Mouse (Mus musculus): ENCODE measurements at regions not wholly inside any gene's neighbourhood (a gene's known extent, or its start where the extent isn't known, plus 50 kb on each side); places are given as distances from the start of the nearest gene placed in this dataset.

- no peak for ATAC-seq (ENCODE audit: poor library complexity, severe bottlenecking)
Measured at GRCm38 (mm10) chr2:61922496-61922895, 119.8 kb downstream of the Tbr1 start.

DNA sequence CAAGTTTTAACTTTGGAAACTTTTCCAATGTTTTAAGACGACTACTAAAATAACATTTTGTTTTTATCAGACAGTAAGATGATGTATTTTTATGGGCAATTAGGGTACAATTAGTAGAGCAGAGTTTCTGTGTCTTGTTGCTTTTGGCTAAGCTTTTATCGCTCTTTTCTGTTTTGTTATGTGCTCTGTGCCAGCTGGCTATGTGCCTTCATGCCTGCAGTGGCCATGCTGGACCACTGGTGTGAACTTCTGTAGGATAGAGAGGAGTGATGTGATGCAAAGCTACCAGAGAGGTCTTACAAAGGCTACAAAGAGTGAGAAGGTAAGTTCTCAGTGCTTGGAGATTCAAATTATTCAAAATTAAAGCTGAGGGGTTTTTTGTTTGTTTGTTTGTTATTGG is 108.0 kb upstream of the Slc4a10 start:
- no peak for ATAC-seq (ENCODE audit: poor library complexity, severe bottlenecking)

DNA sequence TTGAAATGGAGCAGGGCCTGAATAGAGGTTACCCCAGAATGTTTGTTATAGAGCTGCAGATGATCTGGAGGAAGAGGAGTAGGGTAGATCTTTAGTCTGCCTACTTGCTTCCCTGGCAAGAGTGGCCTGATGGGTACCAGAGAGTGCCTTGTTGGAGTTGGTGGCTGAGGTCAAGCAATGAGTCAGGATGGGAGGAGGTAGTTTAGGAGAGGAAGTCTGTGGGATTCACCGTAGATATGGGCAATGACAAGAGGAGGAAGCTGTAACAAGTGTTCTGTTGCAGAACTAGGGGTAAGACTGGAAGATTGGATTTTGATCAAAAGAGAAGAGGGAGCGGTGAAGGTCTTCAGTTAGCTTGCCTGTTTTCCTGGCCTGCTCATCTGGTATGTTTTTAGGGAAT is 80.3 kb upstream of the Slc4a10 start:
- ATAC-seq (ENCODE audit: poor library complexity, severe bottlenecking): no peak

GRCm38 (mm10) chr2:61967724-61968123 is 78.5 kb upstream of the Slc4a10 start:
- ATAC-seq (ENCODE audit: poor library complexity, severe bottlenecking): no peak

DNA sequence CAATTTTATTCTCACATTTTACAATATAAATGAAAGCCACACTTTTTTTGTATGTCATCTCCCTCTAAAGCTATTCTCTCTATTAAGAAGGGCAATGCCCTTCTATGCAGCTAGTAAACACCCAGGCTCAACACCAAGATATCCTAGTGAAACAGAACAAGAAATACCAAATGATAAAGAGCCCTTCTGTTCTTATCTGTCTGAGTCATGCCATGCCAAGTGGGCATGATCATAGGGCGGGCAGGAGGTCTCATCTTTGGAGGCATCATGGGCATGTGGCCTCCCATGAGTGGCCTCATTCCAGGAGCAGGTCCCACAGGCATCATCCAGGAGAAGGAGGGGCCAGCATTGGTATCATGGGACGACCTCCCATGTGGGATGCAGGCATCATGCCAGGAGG is 76.2 kb upstream of the Slc4a10 start:
- ATAC-seq (ENCODE audit: poor library complexity, severe bottlenecking): 0 out of 2 replicates have a peak, but pooled peaks have one; percentile 18

DNA sequence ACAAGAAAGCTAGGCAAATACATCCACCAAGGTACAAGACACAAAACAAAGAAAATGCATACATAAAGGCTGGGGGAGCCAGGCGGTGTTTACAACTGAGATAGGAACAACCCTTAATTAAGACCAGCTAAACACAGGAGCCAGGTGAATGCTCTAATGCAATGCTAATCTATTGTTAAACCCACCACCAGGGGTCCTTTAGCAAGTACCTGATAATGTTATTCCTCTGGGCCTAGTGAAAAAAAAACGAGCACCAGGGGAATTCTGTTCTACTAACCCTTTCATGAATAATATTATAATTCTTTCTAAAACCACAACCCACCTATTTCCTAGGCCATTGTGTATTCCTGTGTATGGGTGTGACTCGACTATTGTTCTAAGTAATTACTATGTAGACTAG is 61.5 kb upstream of the Slc4a10 start:
- no peak for ATAC-seq (ENCODE audit: poor library complexity, severe bottlenecking)

- ATAC-seq (ENCODE audit: poor library complexity, severe bottlenecking): no peak
Measured at GRCm38 (mm10) chr2:61986967-61987550, 59.2 kb upstream of the Slc4a10 start.

Data from megakaryocyte, adult 5-6 weeks (primary cell).